Mouse (Mus musculus) forebrain, embryonic 16.5 days (tissue): ENCODE measurements at regions not wholly inside any gene's neighbourhood (a gene's known extent, or its start where the extent isn't known, plus 50 kb on each side); places are given as distances from the start of the nearest gene placed in this dataset.

Experiments used
- ATAC-seq: fragments of 200-750 bp; cut with Nextera tagmentation; 2 replicates; pipeline ENCODE4 v1.8.0; 2017; ENCODE audit warnings: mild to moderate bottlenecking, moderate library complexity
- H3K27ac ChIP-seq: fragments of 300-500 bp; sonication (generic); 2 replicates; pipeline ENCODE4 v1.5.1; 2014; ENCODE audit warnings: low read length, control low read depth
- H3K27me3 ChIP-seq: fragments of 300-500 bp; sonication (generic); replicated peaks from 2 replicates; pipeline ENCODE4 v1.6.1; 2014; ENCODE audit warnings: low read length; ENCODE audit not compliant: control insufficient read depth, insufficient read depth
- H3K36me3 ChIP-seq: fragments of 300-500 bp; sonication (generic); 2 replicates; pipeline ENCODE4 v1.6.1; 2014; ENCODE audit not compliant: control insufficient read depth, insufficient read depth
- H3K4me1 ChIP-seq: fragments of 300-500 bp; sonication (generic); replicated peaks from 2 replicates; pipeline ENCODE4 v1.6.1; 2014; ENCODE audit warnings: low read length; ENCODE audit not compliant: control insufficient read depth, insufficient read depth
- H3K4me2 ChIP-seq: fragments of 300-500 bp; sonication (generic); 2 replicates; pipeline ENCODE4 v1.6.1; 2014; ENCODE audit warnings: mild to moderate bottlenecking, low read length, control low read depth
- H3K4me3 ChIP-seq: fragments of 300-500 bp; sonication (generic); replicated peaks from 2 replicates; pipeline ENCODE4 v1.5.1; 2014; ENCODE audit warnings: mild to moderate bottlenecking, low read length, control low read depth
- H3K9ac ChIP-seq: fragments of 300-500 bp; sonication (generic); replicated peaks from 2 replicates; pipeline ENCODE4 v1.6.1; 2014; ENCODE audit warnings: low read depth, low read length, control low read depth
- H3K9me3 ChIP-seq: fragments of 300-500 bp; sonication (generic); 2 replicates; pipeline ENCODE4 v1.6.1; 2016; ENCODE audit warnings: low read length; ENCODE audit not compliant: control insufficient read depth
- WGBS: fragments of 180-500 bp; shearing (Covaris S2); extraction: QIAGEN DNeasy Blood & Tissue Kit; methylation state at CpG from one replicate; pipeline ENCODE4 v1.1.7; 2014; 5-methylcytosine and 5-hydroxymethylcytosine counted together

- no peak for ATAC-seq
- WGBS: 80% methylated on average over 3 of the region's 3 CpGs
- no peaks in the 10 kb centered on the region for H3K36me3 ChIP-seq
- no peak overlapping the region for H3K4me3 ChIP-seq
- H3K27me3 ChIP-seq: no peaks in the 10 kb centered on the region
- H3K9ac ChIP-seq: no peak overlapping the region
- no peak overlapping the region for H3K4me2 ChIP-seq
- H3K27ac ChIP-seq: no peak overlapping the region
- H3K9me3 ChIP-seq: no peaks in the 10 kb centered on the region
- H3K4me1 ChIP-seq: no peaks in the 10 kb centered on the region
These were observed 162.7 kb downstream of the Gm12728 start for GRCm38 (mm10) chr4:105952406-105952805.

GRCm38 (mm10) chr4:105956516-105956915, 166.8 kb downstream of the Gm12728 start:
- no peak overlapping the region for H3K27ac ChIP-seq
- WGBS: 18% methylated on average over 2 of the region's 2 CpGs
- H3K4me3 ChIP-seq: no peak overlapping the region
- H3K27me3 ChIP-seq: no peaks in the 10 kb centered on the region
- H3K4me2 ChIP-seq: no peak overlapping the region
- no peak overlapping the region for H3K9ac ChIP-seq
- H3K4me1 ChIP-seq: no peaks in the 10 kb centered on the region
- H3K36me3 ChIP-seq: no peaks in the 10 kb centered on the region
- no peaks in the 10 kb centered on the region for H3K9me3 ChIP-seq
- ATAC-seq: no peak

- no peak overlapping the region for H3K9ac ChIP-seq
- ATAC-seq: no peak
- no peaks in the 10 kb centered on the region for H3K4me1 ChIP-seq
- no peak overlapping the region for H3K27ac ChIP-seq
- no peak overlapping the region for H3K4me2 ChIP-seq
- 83% methylated on average over 5 of the region's 5 CpGs for WGBS
- H3K27me3 ChIP-seq: no peaks in the 10 kb centered on the region
- H3K4me3 ChIP-seq: no peak overlapping the region
- no peaks in the 10 kb centered on the region for H3K36me3 ChIP-seq
- H3K9me3 ChIP-seq: no peaks in the 10 kb centered on the region
These were observed 168.7 kb downstream of the Gm12728 start for GRCm38 (mm10) chr4:105958331-105958730.

DNA sequence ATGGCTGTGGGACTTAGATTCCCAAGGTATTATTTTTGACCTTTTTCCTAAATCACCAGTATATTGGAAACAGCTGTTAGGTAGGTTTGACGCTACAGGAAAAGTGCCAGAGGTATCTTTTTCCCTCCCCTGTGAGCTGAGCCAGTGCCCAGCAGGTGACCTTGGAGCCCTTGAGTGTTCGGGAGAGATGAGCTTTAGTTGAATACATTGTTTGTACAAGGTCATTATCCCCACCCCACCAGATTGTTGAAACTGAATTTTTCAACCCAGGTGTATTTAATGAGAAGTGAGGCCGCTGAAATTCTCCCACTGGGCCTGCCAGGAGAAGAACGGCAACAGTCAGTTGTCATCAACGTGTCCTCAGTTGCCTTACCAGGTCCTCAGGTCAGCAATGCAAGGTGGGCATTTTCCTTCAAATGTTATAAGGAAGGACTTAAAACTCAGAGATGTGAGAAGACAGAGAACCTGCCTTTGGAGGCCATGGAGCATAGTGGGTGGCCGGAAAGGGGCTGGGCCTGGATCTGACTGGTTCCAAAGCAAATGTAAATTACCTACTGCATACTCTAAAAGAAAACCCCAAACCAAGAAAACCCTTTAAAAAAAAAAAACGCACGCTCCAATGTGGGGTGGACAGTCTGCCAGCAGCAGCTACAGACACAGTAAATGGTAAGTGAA, 172.2 kb downstream of the Gm12728 start:
- Histone ChIP-seq H3K36me3 (no peaks in the 10 kb centered on the region), H3K27ac (no peak overlapping the region), H3K4me2 (no peak overlapping the region), H3K27me3 (no peaks in the 10 kb centered on the region), H3K9ac (no peak overlapping the region), H3K9me3 (no peaks in the 10 kb centered on the region), H3K4me3 (no peak overlapping the region), H3K4me1 (no peaks in the 10 kb centered on the region)
- WGBS: 74% methylated on average over 8 of the region's 8 CpGs
- ATAC-seq: no peak

GRCm38 (mm10) chr4:105962542-105962941, 172.9 kb downstream of the Gm12728 start:
- Histone ChIP-seq H3K4me2 (no peak overlapping the region), H3K36me3 (no peaks in the 10 kb centered on the region), H3K4me1 (no peaks in the 10 kb centered on the region), H3K27ac (no peak overlapping the region), H3K9me3 (no peaks in the 10 kb centered on the region), H3K9ac (no peak overlapping the region), H3K27me3 (no peaks in the 10 kb centered on the region), H3K4me3 (no peak overlapping the region)
- ATAC-seq: no peak
- 52% methylated on average over 7 of the region's 7 CpGs for WGBS

GRCm38 (mm10) chr4:105968324-105968723, 178.7 kb downstream of the Gm12728 start:
- Histone ChIP-seq H3K27me3 (no peaks in the 10 kb centered on the region), H3K36me3 (no peaks in the 10 kb centered on the region), H3K4me2 (no peak overlapping the region), H3K4me3 (no peak overlapping the region), H3K27ac (no peak overlapping the region), H3K4me1 (no peaks in the 10 kb centered on the region), H3K9me3 (no peaks in the 10 kb centered on the region), H3K9ac (no peak overlapping the region)
- ATAC-seq: no peak
- WGBS: 23% methylated on average over 4 of the region's 4 CpGs

DNA sequence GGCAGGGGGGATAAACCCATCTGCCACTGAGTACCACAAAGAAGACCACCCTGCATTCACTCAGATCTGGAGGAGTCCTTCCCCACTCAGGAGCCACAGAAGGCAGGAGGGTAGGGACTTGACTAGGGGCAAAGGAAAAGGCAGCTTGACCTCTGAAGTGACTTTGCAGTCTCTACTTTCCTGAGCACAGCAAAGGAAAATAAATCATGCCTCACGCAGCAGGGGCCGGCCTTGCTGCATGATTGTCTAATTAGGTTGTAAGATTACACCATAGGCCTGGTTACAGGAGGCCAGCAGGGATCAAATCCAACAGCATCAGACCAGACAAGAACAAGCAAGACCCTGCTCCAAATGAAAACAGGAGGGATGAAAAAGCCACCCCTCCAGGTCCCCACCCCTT, 180.0 kb downstream of the Gm12728 start:
- no peak overlapping the region for H3K4me2 ChIP-seq
- no peak overlapping the region for H3K4me3 ChIP-seq
- 47% methylated on average over 2 of the region's 2 CpGs for WGBS
- no peak overlapping the region for H3K9ac ChIP-seq
- H3K36me3 ChIP-seq: no peaks in the 10 kb centered on the region
- no peak for ATAC-seq
- no peak overlapping the region for H3K27ac ChIP-seq
- no peaks in the 10 kb centered on the region for H3K4me1 ChIP-seq
- no peaks in the 10 kb centered on the region for H3K9me3 ChIP-seq
- no peaks in the 10 kb centered on the region for H3K27me3 ChIP-seq

- Histone ChIP-seq H3K9ac (no peak overlapping the region), H3K4me3 (no peak overlapping the region), H3K9me3 (no peaks in the 10 kb centered on the region), H3K36me3 (no peaks in the 10 kb centered on the region), H3K4me1 (no peaks in the 10 kb centered on the region), H3K27me3 (no peaks in the 10 kb centered on the region), H3K4me2 (no peak overlapping the region), H3K27ac (no peak overlapping the region)
- WGBS: 72% methylated on average over 3 of the region's 3 CpGs
- no peak for ATAC-seq
These were observed 180.4 kb downstream of the Gm12728 start for GRCm38 (mm10) chr4:105970056-105970455.

DNA sequence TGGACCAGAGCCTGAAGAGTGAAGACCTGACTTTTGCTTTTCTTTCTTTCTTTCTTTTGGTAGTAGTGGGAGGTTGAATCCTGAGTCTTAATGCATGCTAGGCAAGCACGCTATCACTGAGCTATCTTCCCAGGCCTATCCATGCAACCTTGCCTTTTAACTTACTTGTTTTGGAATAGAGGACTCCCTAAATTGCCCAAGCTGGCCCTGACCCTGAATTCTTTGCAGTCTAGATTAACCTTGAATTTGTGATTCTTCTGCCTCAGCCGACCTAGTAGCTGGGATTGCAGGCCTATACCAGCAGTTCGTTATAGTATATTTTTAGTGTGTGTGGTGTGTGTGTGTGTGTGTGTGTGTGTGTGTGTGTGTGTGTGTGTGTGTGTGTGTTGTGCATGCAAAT, 183.1 kb downstream of the Gm12728 start:
- no peak for ATAC-seq
- Histone ChIP-seq H3K36me3 (no peaks in the 10 kb centered on the region), H3K4me2 (no peak overlapping the region), H3K27ac (no peak overlapping the region), H3K4me1 (no peaks in the 10 kb centered on the region), H3K9ac (no peak overlapping the region), H3K9me3 (no peaks in the 10 kb centered on the region), H3K4me3 (no peak overlapping the region), H3K27me3 (no peaks in the 10 kb centered on the region)
- WGBS: 87% methylated on average over 3 of the region's 3 CpGs
